Mouse (Mus musculus): ENCODE data around the gene Ush2a.
A peak's percentile ranks its signal among the peaks of the same experiment; 100 is the strongest.

Ush2a gene

GRCm38 (mm10) chr1:188878531-188879055 lies 616.8 kb downstream of the Ush2a start:
- DNase-seq (ENCODE audit: low spot score), result no peak

GRCm38 (mm10) chr1:188896906-188897551 lies 635.2 kb downstream of the Ush2a start:
- peak; percentile 24 for DNase-seq (ENCODE audit: low spot score)

GRCm38 (mm10) chr1:188904091-188904490 lies 642.3 kb downstream of the Ush2a start:
- no peak for DNase-seq (ENCODE audit: low spot score)

GRCm38 (mm10) chr1:188906175-188906574 lies 644.4 kb downstream of the Ush2a start:
- no peak for DNase-seq (ENCODE audit: low spot score)

- no peak for DNase-seq (ENCODE audit: low spot score)
These were observed 648.8 kb downstream of the Ush2a start for GRCm38 (mm10) chr1:188910656-188911055.

GRCm38 (mm10) chr1:188919946-188920345 lies 658.1 kb downstream of the Ush2a start:
- DNase-seq (ENCODE audit: low spot score), result no peak

GRCm38 (mm10) chr1:188937246-188937780 lies 675.5 kb downstream of the Ush2a start:
- no peak for DNase-seq (ENCODE audit: low spot score)

GRCm38 (mm10) chr1:188945326-188945725 lies 683.5 kb downstream of the Ush2a start:
- DNase-seq (ENCODE audit: low spot score), result no peak

- DNase-seq (ENCODE audit: low spot score), result no peak
These were observed 685.0 kb downstream of the Ush2a start for GRCm38 (mm10) chr1:188946849-188947248.

GRCm38 (mm10) chr1:188947794-188948193 lies 686.0 kb downstream of the Ush2a start:
- DNase-seq (ENCODE audit: low spot score), result peak; percentile 32

GRCm38 (mm10) chr1:188948276-188948675 lies 686.5 kb downstream of the Ush2a start:
- no peak for DNase-seq (ENCODE audit: low spot score)

GRCm38 (mm10) chr1:188951091-188951490 lies 689.3 kb downstream of the Ush2a start:
- no peak for DNase-seq (ENCODE audit: low spot score)

- no peak for DNase-seq (ENCODE audit: low spot score)
These were observed 690.7 kb downstream of the Ush2a start for GRCm38 (mm10) chr1:188952501-188952900.

GRCm38 (mm10) chr1:188973078-188973477 lies 711.3 kb downstream of the Ush2a start:
- DNase-seq (ENCODE audit: low spot score), result peak; percentile 80

GRCm38 (mm10) chr1:188973926-188974325 lies 712.1 kb downstream of the Ush2a start:
- no peak for DNase-seq (ENCODE audit: low spot score)

GRCm38 (mm10) chr1:188980050-188980449 lies 718.2 kb downstream of the Ush2a start:
- peak; percentile 60 for DNase-seq (ENCODE audit: low spot score)

- peak; percentile 58 for DNase-seq (ENCODE audit: low spot score)
These were observed 731.4 kb downstream of the Ush2a start for GRCm38 (mm10) chr1:188993218-188993617.

- DNase-seq (ENCODE audit: low spot score), result no peak
These were observed 736.1 kb downstream of the Ush2a start for GRCm38 (mm10) chr1:188997921-188998320.

- DNase-seq (ENCODE audit: low spot score), result no peak
These were observed 738.2 kb downstream of the Ush2a start for GRCm38 (mm10) chr1:188999981-189000380.

GRCm38 (mm10) chr1:189001815-189002214 lies 740.0 kb downstream of the Ush2a start:
- DNase-seq (ENCODE audit: low spot score), result no peak

- no peak for DNase-seq (ENCODE audit: low spot score)
These were observed 743.0 kb downstream of the Ush2a start for GRCm38 (mm10) chr1:189004774-189005173.

GRCm38 (mm10) chr1:189006267-189006666 lies 744.4 kb downstream of the Ush2a start:
- DNase-seq (ENCODE audit: low spot score), result no peak

- DNase-seq (ENCODE audit: low spot score), result no peak
These were observed 745.0 kb downstream of the Ush2a start for GRCm38 (mm10) chr1:189006826-189007225.
